Mouse (Mus musculus): ENCODE results near the gene Atg9a.

DNA sequence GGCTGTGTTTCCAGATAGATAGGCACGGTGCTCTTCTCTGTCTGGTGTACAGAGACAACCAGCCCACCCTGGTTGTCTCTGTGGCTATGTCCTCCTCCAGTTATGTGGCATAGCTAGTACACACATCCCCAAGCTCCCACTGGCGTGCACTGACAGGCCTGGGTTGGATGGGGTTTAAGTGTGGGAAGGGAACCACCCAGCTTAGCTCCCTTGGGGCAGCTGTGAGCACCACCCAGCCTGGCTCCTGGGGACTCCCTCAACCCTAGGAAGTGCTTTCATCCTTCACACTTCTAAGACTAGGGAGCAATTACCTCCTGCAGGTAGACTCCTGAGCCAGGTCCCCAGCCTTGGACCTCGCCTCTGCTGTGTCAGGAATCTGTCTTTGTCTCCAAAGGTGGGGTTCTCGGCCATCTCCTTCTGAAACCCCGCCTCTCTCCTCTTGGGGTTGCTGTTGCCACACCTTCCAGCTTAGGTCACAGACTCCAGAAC is 39.7 kb upstream of the Atg9a start, which contains the start of gene A630095N17Rik:
- no peak for TF ChIP-seq EP300 (optimal IDR thresholded peaks at IDR 0.05)
- no peak for TF ChIP-seq CTCF (IDR thresholded peaks at IDR 0.05; ENCODE audit: low read depth)

Measured in stomach, postnatal 0 days (tissue).